Mouse (Mus musculus) frontal cortex, postnatal 36 days (tissue): ENCODE data around the gene Sdk2.

Experiments
- DNase-seq, 2 experiments: peaks; one replicate each; pipeline ENCODE4 v3.0.0; 2022; ENCODE audit warnings: low spot score in 2 of 2

The Sdk2 gene

GRCm38 (mm10) chr11:114046927-114047326, 19.9 kb downstream of the Sdk2 start:
- DNase-seq = no peak

GRCm38 (mm10) chr11:114044373-114044772, 22.5 kb downstream of the Sdk2 start:
- DNase-seq = no peak

- DNase-seq = no peak
Observed at GRCm38 (mm10) chr11:114043530-114043929, 23.3 kb downstream of the Sdk2 start.

- DNase-seq = no peak
Observed at GRCm38 (mm10) chr11:114040391-114041035, 26.3 kb downstream of the Sdk2 start.

GRCm38 (mm10) chr11:114038036-114038435, 28.8 kb downstream of the Sdk2 start:
- peak; percentile 44 to 63 for DNase-seq

GRCm38 (mm10) chr11:114031491-114031890, 35.4 kb downstream of the Sdk2 start:
- no peak for DNase-seq

GRCm38 (mm10) chr11:114030214-114030613, 36.6 kb downstream of the Sdk2 start:
- no peak for DNase-seq

- no peak for DNase-seq
Observed at GRCm38 (mm10) chr11:114028512-114028911, 38.3 kb downstream of the Sdk2 start.

GRCm38 (mm10) chr11:114028021-114028420, 38.8 kb downstream of the Sdk2 start:
- DNase-seq = no peak

- no peak for DNase-seq
Observed at GRCm38 (mm10) chr11:114025056-114025455, 41.8 kb downstream of the Sdk2 start.

- DNase-seq = no peak
Observed at GRCm38 (mm10) chr11:114023965-114024364, 42.9 kb downstream of the Sdk2 start.

GRCm38 (mm10) chr11:114022166-114022565, 44.7 kb downstream of the Sdk2 start:
- DNase-seq = no peak

GRCm38 (mm10) chr11:114019087-114019486, 47.8 kb downstream of the Sdk2 start:
- no peak for DNase-seq

GRCm38 (mm10) chr11:114016889-114017392, 49.9 kb downstream of the Sdk2 start:
- DNase-seq = no peak

- DNase-seq = no peak
Observed at GRCm38 (mm10) chr11:114016108-114016888, 50.5 kb downstream of the Sdk2 start.

- DNase-seq = no peak
Observed at GRCm38 (mm10) chr11:114011523-114011922, 55.3 kb downstream of the Sdk2 start.

GRCm38 (mm10) chr11:114005879-114006278, 61.0 kb downstream of the Sdk2 start:
- DNase-seq = no peak

GRCm38 (mm10) chr11:114004651-114005050, 62.2 kb downstream of the Sdk2 start:
- DNase-seq = no peak

GRCm38 (mm10) chr11:114003195-114003594, 63.7 kb downstream of the Sdk2 start:
- no peak for DNase-seq

GRCm38 (mm10) chr11:114000051-114000450, 66.8 kb downstream of the Sdk2 start:
- no peak for DNase-seq

- DNase-seq = no peak
Observed at GRCm38 (mm10) chr11:113998702-113999101, 68.1 kb downstream of the Sdk2 start.

GRCm38 (mm10) chr11:113993921-113994320, 72.9 kb downstream of the Sdk2 start:
- no peak for DNase-seq

GRCm38 (mm10) chr11:113992894-113993293, 74.0 kb downstream of the Sdk2 start:
- DNase-seq = no peak
